Mouse (Mus musculus) embryonic facial prominence, embryonic 14.5 days (tissue): ENCODE data around the gene Sik2. TPM values are rescaled to one million over a fixed set of nuclear protein-coding genes. Genes with fewer than 3 reads are reported as not detected.

Experiments
- ATAC-seq: fragments of 200-750 bp; cut with Nextera tagmentation; 2 replicates; pipeline ENCODE4 v1.8.0; 2017; ENCODE audit warnings: low read depth, moderate number of reproducible peaks, moderate TSS enrichment
- DNase-seq: peaks from one replicate; pipeline ENCODE4 v3.0.0-alpha.2; 2015; ENCODE audit warnings: low spot score
- H3K27ac ChIP-seq: fragments of 300-500 bp; sonication (generic); replicated peaks from 2 replicates; pipeline ENCODE4 v1.5.1; 2014; ENCODE audit warnings: low read depth, mild to moderate bottlenecking, low read length, moderate library complexity
- H3K27me3 ChIP-seq: fragments of 300-500 bp; sonication (generic); replicated peaks from 2 replicates; pipeline ENCODE4 v1.6.1; 2014; ENCODE audit warnings: low read length; ENCODE audit not compliant: control insufficient read depth, insufficient read depth
- H3K36me3 ChIP-seq: fragments of 300-500 bp; sonication (generic); 2 replicates; pipeline ENCODE4 v1.6.1; 2014; ENCODE audit warnings: low read length, mixed read lengths; ENCODE audit not compliant: control insufficient read depth, insufficient read depth
- H3K4me1 ChIP-seq: fragments of 300-500 bp; sonication (generic); 2 replicates; pipeline ENCODE4 v1.6.1; 2014; ENCODE audit warnings: antibody characterized with exemption, low read length; ENCODE audit not compliant: control insufficient read depth, insufficient read depth
- H3K4me2 ChIP-seq: fragments of 300-500 bp; sonication (generic); 2 replicates; pipeline ENCODE4 v1.6.1; 2014; ENCODE audit warnings: low read depth, mild to moderate bottlenecking, low read length, moderate library complexity, mixed read lengths
- H3K4me3 ChIP-seq: fragments of 300-500 bp; sonication (generic); 2 replicates; pipeline ENCODE4 v1.5.1; 2014; ENCODE audit warnings: low read depth, mild to moderate bottlenecking, low read length
- H3K9ac ChIP-seq: fragments of 300-500 bp; sonication (generic); 2 replicates; pipeline ENCODE4 v1.6.1; 2014; ENCODE audit warnings: low read depth, mild to moderate bottlenecking, low read length, moderate library complexity, mixed read lengths
- H3K9me3 ChIP-seq: fragments of 300-500 bp; sonication (generic); 2 replicates; pipeline ENCODE4 v1.6.1; 2016; ENCODE audit warnings: low read length; ENCODE audit not compliant: control insufficient read depth
- WGBS: fragments of 180-500 bp; shearing (Covaris S2); extraction: QIAGEN DNeasy Blood & Tissue Kit; methylation state at CpG from one replicate; pipeline ENCODE4 v1.1.7; 2014; 5-methylcytosine and 5-hydroxymethylcytosine counted together
- polyA plus RNA-seq: library from polyadenylated mRNA; unstranded; fragments of >200 nt; fragmentation: Nextera tagmentation; extraction: Ambion mirVana; gene quantifications from 2 replicates; pipeline ENCODE4 v1.2.1, GENCODE M21; 2014

Sik2 gene
- polyA plus RNA-seq, 1 experiment from 2014 or later: 15.8 TPM

DNA sequence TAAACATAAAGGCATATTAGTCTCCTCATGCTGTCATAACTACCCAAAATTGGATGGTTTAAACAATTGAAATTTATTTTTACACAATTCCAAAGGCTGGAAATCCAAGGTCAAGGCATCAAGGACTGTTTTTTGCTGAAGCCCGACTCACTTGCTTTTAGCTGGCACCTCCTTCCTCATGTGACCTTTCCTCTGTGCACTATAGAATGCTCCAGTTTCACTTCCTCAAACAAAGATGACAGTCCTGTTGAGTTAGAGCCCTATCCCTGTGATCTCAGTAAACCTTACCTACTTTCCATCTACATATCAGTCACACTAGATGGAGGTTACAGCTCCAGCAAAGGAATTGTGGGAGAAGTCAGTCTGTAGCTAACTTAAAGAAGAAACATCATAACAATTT is 21.3 kb upstream of the Sik2 start:
- no peak overlapping the region for H3K4me2 ChIP-seq
- no peaks in the 10 kb centered on the region for H3K36me3 ChIP-seq
- no peak for DNase-seq
- H3K4me3 ChIP-seq: no peak overlapping the region
- no peak for ATAC-seq
- no peaks in the 10 kb centered on the region for H3K4me1 ChIP-seq
- no peaks in the 10 kb centered on the region for H3K9me3 ChIP-seq
- H3K27me3 ChIP-seq: no peaks in the 10 kb centered on the region
- H3K9ac ChIP-seq: no peak overlapping the region
- WGBS: 36% methylated on average over 1 of the region's 1 CpGs
- H3K27ac ChIP-seq: no peak overlapping the region

DNA sequence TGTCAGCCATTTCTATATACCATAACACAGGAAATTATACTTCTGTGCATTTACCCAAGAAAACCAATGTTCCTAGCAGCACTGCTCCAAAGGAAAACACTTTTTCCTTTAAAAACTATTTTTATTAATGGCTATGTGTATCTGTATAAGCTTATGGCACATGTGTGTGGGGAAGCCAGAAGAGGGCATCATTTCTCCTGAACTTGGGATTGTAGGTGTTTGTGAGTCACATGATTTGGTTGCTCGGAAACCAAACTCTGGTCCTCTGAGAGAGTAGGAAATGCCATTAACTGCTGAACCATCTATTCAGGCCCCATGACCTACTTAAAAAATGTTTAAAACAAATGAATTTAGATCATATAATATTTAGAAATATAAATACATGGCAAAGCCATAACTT is 18.1 kb upstream of the Sik2 start:
- ATAC-seq (no peak), DNase-seq (no peak)
- Histone ChIP-seq H3K9me3 (no peaks in the 10 kb centered on the region), H3K4me3 (no peak overlapping the region), H3K9ac (no peak overlapping the region), H3K4me2 (no peak overlapping the region), H3K27me3 (no peaks in the 10 kb centered on the region), H3K4me1 (no peaks in the 10 kb centered on the region), H3K36me3 (no peaks in the 10 kb centered on the region), H3K27ac (no peak overlapping the region)
- WGBS: 82% methylated on average over 1 of the region's 1 CpGs

- 84% methylated on average over 4 of the region's 4 CpGs for WGBS
- Histone ChIP-seq H3K9ac (no peak overlapping the region), H3K4me2 (no peak overlapping the region), H3K9me3 (no peaks in the 10 kb centered on the region), H3K27ac (no peak overlapping the region), H3K36me3 (no peaks in the 10 kb centered on the region), H3K27me3 (no peaks in the 10 kb centered on the region), H3K4me1 (no peaks in the 10 kb centered on the region), H3K4me3 (no peak overlapping the region)
- DNase-seq (no peak), ATAC-seq (no peak)
Measured at GRCm38 (mm10) chr9:51021123-51021795, 12.4 kb upstream of the Sik2 start.

DNA sequence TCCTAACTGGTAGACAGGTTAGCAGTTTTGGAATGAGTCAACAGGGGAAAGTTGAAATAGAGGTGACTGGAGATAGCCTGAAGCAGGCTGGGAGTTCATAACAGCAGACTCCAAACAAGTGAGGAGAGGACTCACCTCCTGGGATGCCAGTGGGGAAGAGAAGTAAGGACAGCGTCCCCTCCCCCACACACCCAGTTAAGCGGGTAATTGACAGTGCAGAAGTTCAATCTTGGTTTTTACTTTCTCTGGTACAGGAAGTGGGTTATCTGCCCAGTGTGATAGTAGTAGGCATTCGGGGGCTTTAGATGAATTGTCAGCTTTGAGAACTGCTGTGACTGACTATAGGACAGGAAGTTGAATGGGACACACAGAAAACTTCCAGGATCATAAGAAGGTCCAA is 11.5 kb upstream of the Sik2 start:
- no peak overlapping the region for H3K27ac ChIP-seq
- no peak for ATAC-seq
- 65% methylated on average over 3 of the region's 3 CpGs for WGBS

GRCm38 (mm10) chr9:51019670-51020069 is 10.8 kb upstream of the Sik2 start:
- Histone ChIP-seq H3K4me3 (no peak overlapping the region), H3K4me2 (no peak overlapping the region), H3K36me3 (no peaks in the 10 kb centered on the region), H3K27ac (no peak overlapping the region), H3K9ac (no peak overlapping the region), H3K9me3 (no peaks in the 10 kb centered on the region), H3K4me1 (no peaks in the 10 kb centered on the region), H3K27me3 (no peaks in the 10 kb centered on the region)
- WGBS: 76% methylated on average over 7 of the region's 7 CpGs
- DNase-seq (no peak), ATAC-seq (no peak)

More for the DNA sequence above, 11.5 kb upstream of the Sik2 start:
- DNase-seq: no peak
- H3K9me3 ChIP-seq: no peaks in the 10 kb centered on the region
- no peaks in the 10 kb centered on the region for H3K4me1 ChIP-seq
- no peaks in the 10 kb centered on the region for H3K36me3 ChIP-seq
- H3K4me2 ChIP-seq: no peak overlapping the region
- H3K27me3 ChIP-seq: no peaks in the 10 kb centered on the region
- no peak overlapping the region for H3K9ac ChIP-seq
- no peak overlapping the region for H3K4me3 ChIP-seq

GRCm38 (mm10) chr9:51015732-51016131 is 6.9 kb upstream of the Sik2 start:
- Histone ChIP-seq H3K4me3 (no peak overlapping the region), H3K27me3 (no peaks in the 10 kb centered on the region), H3K27ac (no peak overlapping the region), H3K36me3 (no peaks in the 10 kb centered on the region), H3K9ac (no peak overlapping the region), H3K9me3 (no peaks in the 10 kb centered on the region), H3K4me1 (no peaks in the 10 kb centered on the region), H3K4me2 (no peak overlapping the region)
- 57% methylated on average over 4 of the region's 4 CpGs for WGBS
- no peak for ATAC-seq
- DNase-seq: no peak

DNA sequence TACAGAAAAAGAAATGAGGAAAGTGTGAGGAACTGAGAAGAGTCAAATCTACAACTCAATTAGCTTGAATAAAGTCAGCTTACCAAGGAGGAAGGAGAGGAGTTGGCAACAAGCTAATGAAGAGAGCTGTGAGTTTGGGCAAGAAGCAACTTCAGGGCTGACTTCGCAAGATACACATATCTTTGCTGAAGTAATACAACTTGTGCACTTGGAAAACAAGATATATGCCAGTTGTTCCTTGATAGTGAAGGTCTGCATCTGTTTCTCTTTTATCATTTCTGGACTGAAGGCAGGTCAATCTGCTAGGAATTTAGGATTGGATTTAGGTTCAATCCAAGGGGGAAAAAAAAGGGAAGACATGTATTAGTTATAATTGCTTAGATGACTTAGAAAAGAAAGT is 4.8 kb upstream of the Sik2 start:
- H3K4me2 ChIP-seq: no peak overlapping the region
- no peak for ATAC-seq
- no peak for DNase-seq
- H3K27ac ChIP-seq: no peak overlapping the region
- no peaks in the 10 kb centered on the region for H3K36me3 ChIP-seq
- H3K4me1 ChIP-seq: no peaks in the 10 kb centered on the region
- H3K9ac ChIP-seq: no peak overlapping the region
- H3K9me3 ChIP-seq: no peaks in the 10 kb centered on the region
- H3K27me3 ChIP-seq: no peaks in the 10 kb centered on the region
- no peak overlapping the region for H3K4me3 ChIP-seq
- 77% methylated on average over 1 of the region's 1 CpGs for WGBS

DNA sequence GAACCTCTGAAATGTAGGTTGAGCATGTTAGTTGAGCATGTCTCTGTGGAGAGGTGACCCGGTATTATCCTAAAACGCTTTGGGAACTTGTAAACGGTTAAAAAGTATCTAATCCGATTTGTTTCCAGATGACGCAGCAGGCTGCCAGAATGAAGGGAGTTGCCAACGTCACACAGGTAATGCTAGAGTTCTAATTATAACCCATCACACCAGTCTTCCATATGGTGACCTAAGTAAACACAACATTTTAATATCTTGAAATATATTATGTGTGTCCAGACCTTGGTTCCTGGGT is 730 bp upstream of the Sik2 start:
- Histone ChIP-seq H3K9ac (peak overlapping the region; percentile 55), H3K4me2 (peak overlapping the region; percentile 73), H3K36me3 (no peaks in the 10 kb centered on the region), H3K9me3 (no peaks in the 10 kb centered on the region), H3K4me1 (peaks cover 13% of the 10 kb centered on the region), H3K27me3 (no peaks in the 10 kb centered on the region), H3K27ac (no peak overlapping the region), H3K4me3 (peak overlapping the region; percentile 72)
- DNase-seq (no peak), ATAC-seq (no peak)
- WGBS: 2% methylated on average over 6 of the region's 6 CpGs

GRCm38 (mm10) chr9:51008068-51008840 is 619 bp downstream of the Sik2 start:
- peak overlapping the region; percentile 72 for H3K4me3 ChIP-seq
- DNase-seq (peak; percentile 27), ATAC-seq (peak; percentile 34)
- H3K9me3 ChIP-seq: no peaks in the 10 kb centered on the region
- H3K4me2 ChIP-seq: peak overlapping the region; percentile 89
- H3K27me3 ChIP-seq: no peaks in the 10 kb centered on the region
- 0% methylated on average over 25 of the region's 65 CpGs for WGBS
- peaks cover 13% of the 10 kb centered on the region for H3K4me1 ChIP-seq
- H3K27ac ChIP-seq: peak overlapping the region; percentile 87
- peak overlapping the region; percentile 92 for H3K9ac ChIP-seq
- H3K36me3 ChIP-seq: no peaks in the 10 kb centered on the region
